Comparison of ENCODE assay signal across 8 mouse cellular contexts in the genomic region with DNA sequence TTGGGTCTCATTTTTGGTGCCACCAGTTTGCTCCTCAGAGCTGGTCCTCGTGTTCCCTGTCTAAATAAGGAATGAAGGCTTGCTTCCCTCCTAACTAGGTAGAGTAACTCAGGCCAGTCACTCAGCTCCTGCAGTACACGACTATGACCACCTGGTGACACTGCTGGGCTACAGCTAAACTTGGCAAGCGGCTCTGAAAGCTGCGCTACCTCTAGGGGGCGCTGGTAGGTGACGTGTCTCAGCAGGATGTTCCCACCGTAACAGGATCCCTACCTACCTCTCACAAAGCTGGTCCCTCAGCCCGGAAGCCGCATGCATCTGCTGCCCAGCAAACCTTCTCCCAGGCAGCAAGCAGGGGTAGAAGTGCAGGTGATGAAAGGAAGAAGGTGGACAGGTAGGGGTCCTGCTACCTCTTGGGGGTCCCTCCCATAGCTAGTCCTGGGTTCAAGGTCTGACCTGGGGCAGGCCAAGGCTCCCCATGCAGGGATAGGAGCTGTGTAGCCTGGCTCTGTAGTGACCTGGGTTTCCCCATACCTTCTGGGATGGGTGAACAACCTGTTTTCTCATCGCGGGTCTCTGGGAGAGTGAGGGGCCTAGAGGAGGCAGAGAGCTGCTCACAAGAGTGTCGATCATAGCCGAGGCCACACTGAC. TPM values are rescaled to one million over a fixed set of nuclear protein-coding genes. Genes with fewer than 3 reads are reported as not detected.
DNase-seq lines count a peak whose midpoint lies in the region; ATAC-seq and TF ChIP-seq lines count a peak whose summit lies in the region.

No protein-coding gene starts in this region.

- H3K27ac ChIP-seq in embryonic facial prominence, embryonic 13.5 days = no peak overlapping the region
- no peak overlapping the region for H3K27ac ChIP-seq in limb, embryonic 13.5 days
- no peak overlapping the region for H3K27ac ChIP-seq in midbrain, postnatal 0 days (ENCODE audit: low read depth, low read length)

- peak; percentile 52 for ATAC-seq in embryonic facial prominence, embryonic 13.5 days (ENCODE audit: insufficient number of reproducible peaks, insufficient read depth, low FRiP score, low TSS enrichment, low read depth)
- peak; percentile 69 for ATAC-seq in limb, embryonic 13.5 days (ENCODE audit: low FRiP score, low read depth)
- no peak for ATAC-seq in midbrain, postnatal 0 days (ENCODE audit: low FRiP score)

- no peaks in the 10 kb centered on the region for H3K27me3 ChIP-seq in embryonic facial prominence, embryonic 13.5 days
- H3K27me3 ChIP-seq in limb, embryonic 13.5 days = no peaks in the 10 kb centered on the region
- H3K27me3 ChIP-seq in midbrain, postnatal 0 days (ENCODE audit: insufficient read depth, low read length) = no peaks in the 10 kb centered on the region

- no peaks in the 10 kb centered on the region for H3K9me3 ChIP-seq in embryonic facial prominence, embryonic 13.5 days
- no peaks in the 10 kb centered on the region for H3K9me3 ChIP-seq in limb, embryonic 13.5 days
- no peaks in the 10 kb centered on the region for H3K9me3 ChIP-seq in midbrain, postnatal 0 days (ENCODE audit: low read length)

- H3K36me3 ChIP-seq in embryonic facial prominence, embryonic 13.5 days = no peaks in the 10 kb centered on the region
- no peaks in the 10 kb centered on the region for H3K36me3 ChIP-seq in limb, embryonic 13.5 days
- no peaks in the 10 kb centered on the region for H3K36me3 ChIP-seq in midbrain, postnatal 0 days (ENCODE audit: insufficient read depth, low read length)

- 24% methylated on average over 13 of the region's 13 CpGs for WGBS in embryonic facial prominence, embryonic 13.5 days
- WGBS in limb, embryonic 13.5 days = 27% methylated on average over 13 of the region's 13 CpGs
- 29% methylated on average over 13 of the region's 13 CpGs for WGBS in midbrain, postnatal 0 days

- H3K9ac ChIP-seq in embryonic facial prominence, embryonic 13.5 days = no peak overlapping the region
- no peak overlapping the region for H3K9ac ChIP-seq in limb, embryonic 13.5 days
- H3K9ac ChIP-seq in midbrain, postnatal 0 days (replicated peaks; ENCODE audit: low read length, poor library complexity, severe bottlenecking) = no peak overlapping the region

- H3K4me1 ChIP-seq in embryonic facial prominence, embryonic 13.5 days = no peaks in the 10 kb centered on the region
- H3K4me1 ChIP-seq in limb, embryonic 13.5 days = no peaks in the 10 kb centered on the region; the same call in 1 of the 2 replicates
- H3K4me1 ChIP-seq in midbrain, postnatal 0 days (ENCODE audit: insufficient read depth, low read length) = no peaks in the 10 kb centered on the region

- peak; percentile 87 for DNase-seq in A20 (ENCODE audit: low read depth, low spot score)
- DNase-seq in adrenal gland, postnatal 25 days = peak; percentile 83
- DNase-seq in heart, adult 9 months (ENCODE audit: low spot score in 2 of 2) = peak; percentile 62 to 75
- peak; percentile 76 to 92 for DNase-seq in kidney, adult 8-10 months
- peak; percentile 85 for DNase-seq in midbrain, postnatal 0 days (ENCODE audit: low spot score)
- peak; percentile 79 to 84 for DNase-seq in spleen, postnatal 36 days (ENCODE audit: low spot score in 2 of 2)

- no peak overlapping the region for H3K4me2 ChIP-seq in embryonic facial prominence, embryonic 13.5 days
- H3K4me2 ChIP-seq in limb, embryonic 13.5 days (replicated peaks) = no peak overlapping the region
- H3K4me2 ChIP-seq in midbrain, postnatal 0 days (ENCODE audit: low read depth, low read length, poor library complexity, severe bottlenecking) = no peak overlapping the region

- no peak overlapping the region for H3K4me3 ChIP-seq in embryonic facial prominence, embryonic 13.5 days
- H3K4me3 ChIP-seq in limb, embryonic 13.5 days = no peak overlapping the region
- H3K4me3 ChIP-seq in midbrain, postnatal 0 days (ENCODE audit: low read depth, low read length) = no peak overlapping the region

- peak; percentile 100 for TF ChIP-seq CTCF in midbrain, postnatal 0 days (IDR thresholded peaks at IDR 0.05)

RNA-seq across cellular contexts. Expression of a gene that starts 16.0 kb away (rescaled TPM):
- 361 and 374 TPM in 2 replicates for total RNA-seq in adrenal gland, postnatal 25 days (2021)
- 859 and 909 TPM in 2 replicates for polyA plus RNA-seq in embryonic facial prominence, embryonic 13.5 days (2015; fragmentation: Nextera tagmentation; extraction: Ambion mirVana)
- polyA plus RNA-seq in limb, embryonic 13.5 days (2015; fragmentation: Nextera tagmentation; extraction: Ambion mirVana) = 920 and 938 TPM in 2 replicates
- 315 and 338 TPM in 2 replicates for total RNA-seq in midbrain, postnatal 0 days (2014; rRNA removed)
- polyA plus RNA-seq in midbrain, postnatal 0 days (2015; fragmentation: Nextera tagmentation; extraction: Ambion mirVana) = 353 and 371 TPM in 2 replicates

RNA-seq across cellular contexts. Expression of a gene that starts 16.3 kb away (rescaled TPM):
- total RNA-seq in adrenal gland, postnatal 25 days (2021) = 18.8 and 27.9 TPM in 2 replicates
- 22.3 and 27.9 TPM in 2 replicates for polyA plus RNA-seq in embryonic facial prominence, embryonic 13.5 days (2015; fragmentation: Nextera tagmentation; extraction: Ambion mirVana)
- 25.1 and 25.9 TPM in 2 replicates for polyA plus RNA-seq in limb, embryonic 13.5 days (2015; fragmentation: Nextera tagmentation; extraction: Ambion mirVana)
- total RNA-seq in midbrain, postnatal 0 days (2014; rRNA removed) = 48.0 and 67.1 TPM in 2 replicates
- polyA plus RNA-seq in midbrain, postnatal 0 days (2015; fragmentation: Nextera tagmentation; extraction: Ambion mirVana) = 50.4 and 54.6 TPM in 2 replicates

RNA-seq across cellular contexts. Expression of a gene that starts 37.0 kb away (rescaled TPM):
- 5.9 and 9.4 TPM in 2 replicates for total RNA-seq in adrenal gland, postnatal 25 days (2021)
- polyA plus RNA-seq in embryonic facial prominence, embryonic 13.5 days (2015; fragmentation: Nextera tagmentation; extraction: Ambion mirVana) = 50.4 and 50.8 TPM in 2 replicates
- polyA plus RNA-seq in limb, embryonic 13.5 days (2015; fragmentation: Nextera tagmentation; extraction: Ambion mirVana) = 28.9 and 29.1 TPM in 2 replicates
- 4.8 and 10.8 TPM in 2 replicates for total RNA-seq in midbrain, postnatal 0 days (2014; rRNA removed)
- polyA plus RNA-seq in midbrain, postnatal 0 days (2015; fragmentation: Nextera tagmentation; extraction: Ambion mirVana) = 14.5 and 16.9 TPM in 2 replicates

RNA-seq across cellular contexts. Expression of a gene that starts 49.9 kb away (rescaled TPM):
- 42.4 and 46.1 TPM in 2 replicates for total RNA-seq in adrenal gland, postnatal 25 days (2021)
- polyA plus RNA-seq in embryonic facial prominence, embryonic 13.5 days (2015; fragmentation: Nextera tagmentation; extraction: Ambion mirVana) = 25.8 and 30.0 TPM in 2 replicates
- polyA plus RNA-seq in limb, embryonic 13.5 days (2015; fragmentation: Nextera tagmentation; extraction: Ambion mirVana) = 25.5 and 28.4 TPM in 2 replicates
- total RNA-seq in midbrain, postnatal 0 days (2014; rRNA removed) = 33.8 and 43.8 TPM in 2 replicates
- polyA plus RNA-seq in midbrain, postnatal 0 days (2015; fragmentation: Nextera tagmentation; extraction: Ambion mirVana) = 17.6 and 18.5 TPM in 2 replicates

RNA-seq across cellular contexts. Expression of a gene that starts 57.1 kb away (rescaled TPM):
- 0.39 TPM in 1 of 2 replicates, not detected in the other for total RNA-seq in adrenal gland, postnatal 25 days (2021)
- 0.29 and 0.49 TPM in 2 replicates for polyA plus RNA-seq in embryonic facial prominence, embryonic 13.5 days (2015; fragmentation: Nextera tagmentation; extraction: Ambion mirVana)
- polyA plus RNA-seq in limb, embryonic 13.5 days (2015; fragmentation: Nextera tagmentation; extraction: Ambion mirVana) = 4.2 and 5.2 TPM in 2 replicates
- total RNA-seq in midbrain, postnatal 0 days (2014; rRNA removed) = 3.1 and 6.2 TPM in 2 replicates
- 3.6 and 4.6 TPM in 2 replicates for polyA plus RNA-seq in midbrain, postnatal 0 days (2015; fragmentation: Nextera tagmentation; extraction: Ambion mirVana)
